Mouse (Mus musculus) CD4-positive naive resting alpha-beta T cell, adult 76 days (primary cell): ENCODE measurements around the gene Ilvbl. TPM values are rescaled to one million over a fixed set of nuclear protein-coding genes. Genes with fewer than 3 reads are reported as not detected.

Experiments
- total RNA-seq: library from RNA; stranded (reverse); gene quantifications from one replicate; pipeline ENCODE4 v1.2.4, GENCODE M21; 2023

Gene Ilvbl
- 119 TPM for total RNA-seq

GRCm38 (mm10) chr10:78574250-78575104, at the start of gene Ilvbl:
Gene Ilvbl, plus strand, starts transcription at chr10:78574346.

GRCm38 (mm10) chr10:78591406-78592328, 17.5 kb downstream of the Ilvbl start, which contains the start of gene Syde1:
Gene Syde1, minus strand, starts transcription at chr10:78591964.

GRCm38 (mm10) chr10:78617974-78618373, 43.8 kb downstream of the Ilvbl start, which contains the start of gene Olfr1357:
Gene Olfr1357, minus strand, starts transcription at chr10:78618074.

Other genes with a start within 250 kb of the Ilvbl start
- gene Agpat3, start 221.9 kb upstream of the Ilvbl start, total RNA-seq = 116 TPM
- 296 TPM for gene Rrp1, start 161.3 kb upstream of the Ilvbl start, total RNA-seq
- 29.5 TPM for gene Cstb, start 148.7 kb upstream of the Ilvbl start, total RNA-seq
- gene Pdxk, start 109.4 kb upstream of the Ilvbl start, total RNA-seq = 17.3 TPM
- not detected for gene Olfr1358, start 56.9 kb upstream of the Ilvbl start, total RNA-seq
- 1.9 TPM for gene Syde1, start 17.6 kb downstream of the Ilvbl start, total RNA-seq
- not detected for gene Olfr1357, start 43.7 kb downstream of the Ilvbl start, total RNA-seq
- not detected for gene Casp14, start 143.9 kb downstream of the Ilvbl start, total RNA-seq
- gene Ccdc105, start 178.7 kb downstream of the Ilvbl start, total RNA-seq = not detected
- gene Slc1a6, start 206.2 kb downstream of the Ilvbl start, total RNA-seq = not detected